Mouse (Mus musculus): ENCODE data around the gene Rpl12. TPM values are rescaled to one million over a fixed set of nuclear protein-coding genes. Genes with fewer than 3 reads are reported as not detected.

Gene Rpl12
- polyA plus RNA-seq, 1 experiment from 2014 or later, result 90.6 TPM

GRCm38 (mm10) chr2:32962062-32962874 lies 909 bp downstream of the Rpl12 start:
- Histone ChIP-seq H3K4me3 (ENCODE audit: low read depth, low read length) (peak overlapping the region; percentile 75), H3K9ac (ENCODE audit: low read depth, low read length) (peak overlapping the region; percentile 75), H3K9me3 (ENCODE audit: control insufficient read depth) (no peaks in the 10 kb centered on the region), H3K4me1 (replicated peaks; ENCODE audit: control insufficient read depth, insufficient read depth, low read length) (peaks cover 7% of the 10 kb centered on the region), H3K27me3 (replicated peaks; ENCODE audit: control insufficient read depth, insufficient read depth, low read length) (no peaks in the 10 kb centered on the region), H3K36me3 (ENCODE audit: control insufficient read depth, insufficient read depth) (peaks cover 20% of the 10 kb centered on the region), H3K4me2 (replicated peaks; ENCODE audit: low read depth) (peak overlapping the region; percentile 95), H3K27ac (ENCODE audit: low read depth, low read length) (peak overlapping the region; percentile 78)
- no peak for TF ChIP-seq CTCF (IDR thresholded peaks at IDR 0.05; ENCODE audit: low read depth)
- WGBS, result under 1% methylated on average over 33 of the region's 33 CpGs
- ATAC-seq, result no peak

GRCm38 (mm10) chr2:32962875-32963220 lies 1.5 kb downstream of the Rpl12 start:
- Histone ChIP-seq H3K27ac (ENCODE audit: low read depth, low read length) (peak overlapping the region; percentile 78; the same call in 1 of the 2 replicates), H3K27me3 (replicated peaks; ENCODE audit: control insufficient read depth, insufficient read depth, low read length) (no peaks in the 10 kb centered on the region), H3K9me3 (ENCODE audit: control insufficient read depth) (no peaks in the 10 kb centered on the region), H3K9ac (ENCODE audit: low read depth, low read length) (peak overlapping the region; percentile 75), H3K4me2 (replicated peaks; ENCODE audit: low read depth) (peak overlapping the region; percentile 95), H3K4me3 (ENCODE audit: low read depth, low read length) (peak overlapping the region; percentile 75), H3K4me1 (replicated peaks; ENCODE audit: control insufficient read depth, insufficient read depth, low read length) (peaks cover 13% of the 10 kb centered on the region), H3K36me3 (ENCODE audit: control insufficient read depth, insufficient read depth) (peaks cover 20% of the 10 kb centered on the region)
- no peak for ATAC-seq
- no peak for TF ChIP-seq CTCF (IDR thresholded peaks at IDR 0.05; ENCODE audit: low read depth)
- WGBS, result 5% methylated on average over 9 of the region's 9 CpGs

GRCm38 (mm10) chr2:32963544-32963943 lies 2.2 kb downstream of the Rpl12 start:
- no peak for TF ChIP-seq CTCF (IDR thresholded peaks at IDR 0.05; ENCODE audit: low read depth)
- H3K4me1 ChIP-seq (replicated peaks; ENCODE audit: control insufficient read depth, insufficient read depth, low read length), result peaks cover 14% of the 10 kb centered on the region
- H3K36me3 ChIP-seq (ENCODE audit: control insufficient read depth, insufficient read depth), result peaks cover 20% of the 10 kb centered on the region
- no peak for ATAC-seq
- H3K27me3 ChIP-seq (replicated peaks; ENCODE audit: control insufficient read depth, insufficient read depth, low read length), result no peaks in the 10 kb centered on the region
- H3K27ac ChIP-seq (ENCODE audit: low read depth, low read length), result no peak overlapping the region
- peak overlapping the region; percentile 75 for H3K4me3 ChIP-seq (ENCODE audit: low read depth, low read length)
- peak overlapping the region; percentile 75; the same call in 1 of the 2 replicates for H3K9ac ChIP-seq (ENCODE audit: low read depth, low read length)
- peak overlapping the region; percentile 95 for H3K4me2 ChIP-seq (replicated peaks; ENCODE audit: low read depth)
- 36% methylated on average over 4 of the region's 4 CpGs for WGBS
- no peaks in the 10 kb centered on the region for H3K9me3 ChIP-seq (ENCODE audit: control insufficient read depth)

DNA sequence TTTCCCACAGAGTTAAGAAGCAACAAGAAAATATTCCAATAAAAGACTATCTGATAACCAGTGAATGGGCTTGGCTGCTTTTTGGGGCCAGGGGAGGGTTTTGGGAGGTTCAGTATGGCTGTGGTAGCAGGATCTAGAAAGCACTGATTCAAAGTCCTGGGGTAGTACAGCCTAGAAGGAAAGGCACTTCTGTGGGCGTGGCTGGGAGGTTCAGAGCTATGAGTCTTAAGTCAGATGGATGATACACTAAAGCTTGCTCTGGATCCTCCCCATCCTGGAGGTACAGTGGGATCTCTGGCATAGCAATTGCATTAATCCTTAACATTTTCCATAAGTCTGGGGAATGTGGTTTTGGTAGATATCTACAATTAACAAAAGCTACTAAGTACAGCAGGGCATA lies 2.6 kb downstream of the Rpl12 start:
- 0 out of 2 replicates have a peak overlapping the region, but pooled peaks have one; percentile 75 for H3K4me3 ChIP-seq (ENCODE audit: low read depth, low read length)
- WGBS, result 60% methylated on average over 1 of the region's 1 CpGs
- H3K27me3 ChIP-seq (replicated peaks; ENCODE audit: control insufficient read depth, insufficient read depth, low read length), result no peaks in the 10 kb centered on the region
- H3K4me1 ChIP-seq (replicated peaks; ENCODE audit: control insufficient read depth, insufficient read depth, low read length), result peaks cover 14% of the 10 kb centered on the region
- peaks cover 20% of the 10 kb centered on the region for H3K36me3 ChIP-seq (ENCODE audit: control insufficient read depth, insufficient read depth)
- 0 out of 2 replicates have a peak overlapping the region, but pooled peaks have one; percentile 75 for H3K9ac ChIP-seq (ENCODE audit: low read depth, low read length)
- H3K27ac ChIP-seq (ENCODE audit: low read depth, low read length), result no peak overlapping the region
- no peak for TF ChIP-seq CTCF (IDR thresholded peaks at IDR 0.05; ENCODE audit: low read depth)
- no peak for ATAC-seq
- H3K9me3 ChIP-seq (ENCODE audit: control insufficient read depth), result no peaks in the 10 kb centered on the region
- H3K4me2 ChIP-seq (replicated peaks; ENCODE audit: low read depth), result peak overlapping the region; percentile 95

DNA sequence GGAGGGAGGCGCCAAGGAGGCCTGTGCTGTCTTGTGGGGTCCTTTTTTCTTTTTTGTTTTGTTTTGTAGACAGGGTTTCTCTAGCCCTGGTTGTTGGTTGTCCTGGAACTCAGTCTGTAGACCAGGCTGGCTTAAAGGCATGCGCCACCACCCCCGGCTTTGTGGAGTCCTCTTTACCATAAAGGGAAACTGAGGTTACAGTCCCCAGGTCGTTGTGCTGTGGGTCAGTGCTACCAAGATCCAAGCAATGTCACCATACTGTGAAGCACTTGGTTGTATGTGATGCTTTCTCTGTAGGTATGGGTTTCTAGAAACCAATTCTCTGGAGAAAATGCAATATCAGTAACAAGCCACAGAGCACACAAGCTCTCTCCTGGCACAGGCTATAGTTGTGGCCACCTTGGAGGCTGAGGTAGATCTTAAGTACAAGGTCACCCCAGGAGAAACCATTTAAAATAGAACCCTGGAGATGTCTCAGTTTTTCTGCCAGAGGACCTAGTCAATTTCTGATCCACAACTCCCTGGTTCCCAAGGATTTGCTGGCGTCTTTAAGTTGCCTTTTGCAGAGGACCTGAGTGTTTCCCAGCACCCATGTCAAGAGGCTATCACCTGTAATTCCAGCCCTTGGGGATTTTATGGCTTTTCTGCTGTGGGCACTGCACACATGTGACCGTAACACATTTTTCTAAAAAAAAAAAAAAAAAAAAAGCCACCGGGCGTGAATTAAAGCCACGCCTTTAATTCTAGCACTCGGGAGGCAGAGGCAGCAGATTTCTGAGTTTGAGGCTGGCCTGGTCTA lies 3.5 kb downstream of the Rpl12 start:
- Histone ChIP-seq H3K36me3 (ENCODE audit: control insufficient read depth, insufficient read depth) (peaks cover 20% of the 10 kb centered on the region), H3K9ac (ENCODE audit: low read depth, low read length) (no peak overlapping the region), H3K4me2 (replicated peaks; ENCODE audit: low read depth) (no peak overlapping the region), H3K27ac (ENCODE audit: low read depth, low read length) (no peak overlapping the region; the same call in 1 of the 2 replicates), H3K9me3 (ENCODE audit: control insufficient read depth) (no peaks in the 10 kb centered on the region), H3K27me3 (replicated peaks; ENCODE audit: control insufficient read depth, insufficient read depth, low read length) (no peaks in the 10 kb centered on the region), H3K4me1 (replicated peaks; ENCODE audit: control insufficient read depth, insufficient read depth, low read length) (peaks cover 14% of the 10 kb centered on the region), H3K4me3 (ENCODE audit: low read depth, low read length) (no peak overlapping the region)
- no peak for ATAC-seq
- 33% methylated on average over 10 of the region's 10 CpGs for WGBS
- no peak for TF ChIP-seq CTCF (IDR thresholded peaks at IDR 0.05; ENCODE audit: low read depth)
